Mouse (Mus musculus): Measurements from ENCODE around the gene Ly9. TPM values are rescaled to one million over a fixed set of nuclear protein-coding genes. Genes with fewer than 3 reads are reported as not detected.

Gene Ly9
- total RNA-seq, 2 experiments from 2014 or later, result not detected

GRCm38 (mm10) chr1:171606656-171607055 lies 554 bp downstream of the Ly9 start:
- no peak for DNase-seq (ENCODE audit: low spot score in 2 of 2)
- intact Hi-C loops (cut with DNase I), result no loop called here

GRCm38 (mm10) chr1:171604686-171605085 lies 2.5 kb downstream of the Ly9 start:
- DNase-seq (ENCODE audit: low spot score in 2 of 2), result no peak
- intact Hi-C loops (cut with DNase I), result no loop called here

GRCm38 (mm10) chr1:171584584-171584983 lies 22.6 kb downstream of the Ly9 start:
- intact Hi-C loops (cut with DNase I), result no loop called here
- DNase-seq (ENCODE audit: low spot score in 2 of 2), result no peak

GRCm38 (mm10) chr1:171577168-171577567 lies 30.0 kb downstream of the Ly9 start:
- intact Hi-C loops (cut with DNase I), result no loop called here
- no peak for DNase-seq (ENCODE audit: low spot score in 2 of 2)

- intact Hi-C loops (cut with DNase I), result loop anchor here (5.0 to 10.0 kb wide), 2 partner anchors 89 to 194 kb away; partner anchors contain the start of gene Nectin4
- no peak for DNase-seq (ENCODE audit: low spot score in 2 of 2)
These were observed 38.8 kb downstream of the Ly9 start for GRCm38 (mm10) chr1:171568436-171568835.

- peak; percentile 11 to 19 for DNase-seq (ENCODE audit: low spot score in 2 of 2)
- intact Hi-C loops (cut with DNase I), result loop anchor here (5.0 to 10.0 kb wide), 2 partner anchors 91 to 192 kb away; partner anchors contain the start of gene Nectin4
These were observed 40.4 kb downstream of the Ly9 start for GRCm38 (mm10) chr1:171566777-171567176.

GRCm38 (mm10) chr1:171565888-171566287 lies 41.3 kb downstream of the Ly9 start:
- intact Hi-C loops (cut with DNase I), result loop anchor here (5.0 to 10.0 kb wide), 2 partner anchors 91 to 191 kb away; partner anchors contain the start of gene Nectin4
- DNase-seq (ENCODE audit: low spot score in 2 of 2), result no peak

- intact Hi-C loops (cut with DNase I), result loop anchor here (10.0 kb wide), 1 partner anchor 189 kb away; the partner anchor contains the start of gene Nectin4
- DNase-seq (ENCODE audit: low spot score in 2 of 2), result no peak
These were observed 43.0 kb downstream of the Ly9 start for GRCm38 (mm10) chr1:171564247-171564646.

GRCm38 (mm10) chr1:171563042-171563441 lies 44.2 kb downstream of the Ly9 start:
- DNase-seq (ENCODE audit: low spot score in 2 of 2), result no peak

GRCm38 (mm10) chr1:171561639-171562225 lies 45.5 kb downstream of the Ly9 start:
- intact Hi-C loops (cut with DNase I), result loop anchor here (10.0 kb wide), 1 partner anchor 187 kb away; the partner anchor contains the start of gene Nectin4
- no peak for DNase-seq (ENCODE audit: low spot score in 2 of 2)

More at GRCm38 (mm10) chr1:171563042-171563441, 44.2 kb downstream of the Ly9 start:
- intact Hi-C loops (cut with DNase I), result loop anchor here (1.0 to 10.0 kb wide), 2 partner anchors 57 to 188 kb away; partner anchors contain the start of gene Nectin4

- intact Hi-C loops (cut with DNase I), result loop anchor here (10.0 kb wide), 1 partner anchor 186 kb away; the partner anchor contains the start of gene Nectin4
- DNase-seq (ENCODE audit: low spot score in 2 of 2), result no peak
These were observed 46.0 kb downstream of the Ly9 start for GRCm38 (mm10) chr1:171561200-171561599.

GRCm38 (mm10) chr1:171560262-171560661 lies 46.9 kb downstream of the Ly9 start:
- no peak for DNase-seq (ENCODE audit: low spot score in 2 of 2)
- intact Hi-C loops (cut with DNase I), result loop anchor here (10.0 kb wide), 1 partner anchor 185 kb away; the partner anchor contains the start of gene Nectin4

GRCm38 (mm10) chr1:171558898-171559297 lies 48.3 kb downstream of the Ly9 start, which contains the start of gene Cd244a:
Cd244a (plus strand) TSS chr1:171559193.
- intact Hi-C loops (cut with DNase I), result no loop called here
- DNase-seq (ENCODE audit: low spot score in 2 of 2), result no peak

GRCm38 (mm10) chr1:171558407-171558806 lies 48.8 kb downstream of the Ly9 start:
- intact Hi-C loops (cut with DNase I), result no loop called here

GRCm38 (mm10) chr1:171556366-171556765 lies 50.8 kb downstream of the Ly9 start:
- no peak for DNase-seq (ENCODE audit: low spot score in 2 of 2)
- intact Hi-C loops (cut with DNase I), result no loop called here

More at GRCm38 (mm10) chr1:171558407-171558806, 48.8 kb downstream of the Ly9 start:
- DNase-seq (ENCODE audit: low spot score in 2 of 2), result no peak

GRCm38 (mm10) chr1:171553359-171554341 lies 53.6 kb downstream of the Ly9 start:
- DNase-seq (ENCODE audit: low spot score in 2 of 2), result no peak
- intact Hi-C loops (cut with DNase I), result no loop called here

- intact Hi-C loops (cut with DNase I), result no loop called here
- no peak for DNase-seq (ENCODE audit: low spot score in 2 of 2)
These were observed 55.0 kb downstream of the Ly9 start for GRCm38 (mm10) chr1:171552230-171552629.

- DNase-seq (ENCODE audit: low spot score in 2 of 2), result no peak
- intact Hi-C loops (cut with DNase I), result no loop called here
These were observed 55.9 kb downstream of the Ly9 start for GRCm38 (mm10) chr1:171551326-171551725.

- DNase-seq (ENCODE audit: low spot score in 2 of 2), result no peak
These were observed 66.5 kb downstream of the Ly9 start for GRCm38 (mm10) chr1:171540694-171541093.

More at GRCm38 (mm10) chr1:171540694-171541093, 66.5 kb downstream of the Ly9 start:
- intact Hi-C loops (cut with DNase I), result no loop called here

Data from left cerebral cortex, postnatal 36 days (tissue).